ENCODE assay signal across 21 mouse cellular contexts in the genomic region with DNA sequence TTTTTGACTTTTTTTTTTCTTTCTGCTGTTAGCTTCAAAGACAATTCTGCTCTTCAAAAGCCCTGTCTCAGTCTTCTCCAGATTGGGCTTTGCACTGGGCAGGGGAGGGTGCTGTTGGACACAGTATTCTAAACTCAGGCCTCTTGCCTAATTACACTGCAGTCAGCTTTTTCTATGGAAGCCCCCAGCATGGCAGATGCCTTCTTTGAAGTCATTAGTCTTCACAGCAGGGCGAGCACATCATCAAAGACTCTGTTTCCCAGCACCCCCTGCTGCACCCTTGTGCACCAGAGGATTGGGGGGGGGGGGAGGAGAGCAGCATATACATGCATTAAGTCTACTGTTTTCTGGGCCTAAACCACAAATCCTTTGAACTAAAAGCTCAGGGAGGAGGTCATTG.
DNase-seq lines count a peak whose midpoint lies in the region; ATAC-seq and TF ChIP-seq lines count a peak whose summit lies in the region.
"Had no signal": no experiment of that assay in that cellular context is flagged by ENCODE, and none has a peak within 500 bp of the region (broad histone marks: within the 10 kb centered on the region; RNA-seq: fewer than 3 reads in every experiment).

No protein-coding gene starts in this region.

- H3K4me1 ChIP-seq in forebrain, embryonic 11.5 days (replicated peaks; ENCODE audit: control insufficient read depth, insufficient read depth, low read length) = no peaks in the 10 kb centered on the region; the same call in 1 of the 2 replicates
- H3K4me1 ChIP-seq in forebrain, postnatal 0 days (ENCODE audit: insufficient read depth) = no peaks in the 10 kb centered on the region
- H3K4me1 ChIP-seq in forebrain, embryonic 12.5 days = peaks cover 11% of the 10 kb centered on the region
- H3K4me1 ChIP-seq in hindbrain, postnatal 0 days (ENCODE audit: insufficient read depth, low read length) = no peaks in the 10 kb centered on the region
- H3K4me1 ChIP-seq in midbrain, postnatal 0 days (ENCODE audit: insufficient read depth, low read length) = no peaks in the 10 kb centered on the region
- H3K4me1 ChIP-seq in heart, embryonic 10.5 days = no peaks in the 10 kb centered on the region
- H3K4me1 ChIP-seq: embryonic facial prominence, embryonic 15.5 days; heart, embryonic 15.5 days; limb, embryonic 10.5 days had no signal

- 0% methylated on average over 1 of the region's 1 CpGs for WGBS in forebrain, embryonic 11.5 days
- 23% methylated on average over 1 of the region's 1 CpGs for WGBS in forebrain, postnatal 0 days
- WGBS in forebrain, embryonic 12.5 days = 5% methylated on average over 1 of the region's 1 CpGs
- WGBS in hindbrain, postnatal 0 days = 9% methylated on average over 1 of the region's 1 CpGs
- 13% methylated on average over 1 of the region's 1 CpGs for WGBS in midbrain, postnatal 0 days
- WGBS in heart, embryonic 10.5 days = 38% methylated on average over 1 of the region's 1 CpGs

- DNase-seq in forebrain, embryonic 11.5 days (ENCODE audit: low spot score) = peak; percentile 51
- DNase-seq in forebrain, postnatal 0 days = no peak
- peak; percentile 32 for DNase-seq in hindbrain, postnatal 0 days (ENCODE audit: low spot score)
- DNase-seq in midbrain, postnatal 0 days (ENCODE audit: low spot score) = no peak
- DNase-seq in frontal cortex, postnatal 25 days (ENCODE audit: low spot score in 2 of 2) = no peak
- no peak for DNase-seq in heart, embryonic 10.5 days (ENCODE audit: low spot score)
- no peak for DNase-seq in ovary, postnatal 10 days (ENCODE audit: low spot score)
- DNase-seq: adrenal gland, adult 8-10 months; cerebellum, adult 11 months; gastrocnemius, postnatal 10 days; heart, adult 18-20 months; kidney, adult 8-10 months; kidney, postnatal 4 days; lung, adult 2 months; lung, postnatal 4 days; right cerebral cortex, adult 18-20 months had no signal

- no peaks in the 10 kb centered on the region for H3K27me3 ChIP-seq in forebrain, embryonic 11.5 days (ENCODE audit: control insufficient read depth, insufficient read depth, low read length)
- no peaks in the 10 kb centered on the region for H3K27me3 ChIP-seq in forebrain, postnatal 0 days (ENCODE audit: insufficient read depth, low read length)
- no peaks in the 10 kb centered on the region for H3K27me3 ChIP-seq in forebrain, embryonic 12.5 days
- H3K27me3 ChIP-seq in hindbrain, postnatal 0 days (ENCODE audit: insufficient read depth, low read length) = no peaks in the 10 kb centered on the region
- no peaks in the 10 kb centered on the region for H3K27me3 ChIP-seq in midbrain, postnatal 0 days (ENCODE audit: insufficient read depth, low read length)
- no peaks in the 10 kb centered on the region for H3K27me3 ChIP-seq in heart, embryonic 10.5 days (ENCODE audit: insufficient read depth, poor library complexity, severe bottlenecking)
- H3K27me3 ChIP-seq: embryonic facial prominence, embryonic 15.5 days; heart, embryonic 15.5 days had no signal

- no peaks in the 10 kb centered on the region; the same call in 1 of the 2 replicates for H3K36me3 ChIP-seq in forebrain, embryonic 11.5 days (ENCODE audit: control insufficient read depth, insufficient read depth, low read length)
- 0 out of 2 replicates have a peak, but pooled peaks cover 6% of the 10 kb centered on the region for H3K36me3 ChIP-seq in forebrain, postnatal 0 days (ENCODE audit: insufficient read depth)
- peaks cover 5% of the 10 kb centered on the region; the same call in 1 of the 2 replicates for H3K36me3 ChIP-seq in forebrain, embryonic 12.5 days (replicated peaks)
- no peaks in the 10 kb centered on the region for H3K36me3 ChIP-seq in hindbrain, postnatal 0 days (ENCODE audit: insufficient read depth, low read length)
- H3K36me3 ChIP-seq in midbrain, postnatal 0 days (ENCODE audit: insufficient read depth, low read length) = 0 out of 2 replicates have a peak, but pooled peaks cover 3% of the 10 kb centered on the region
- H3K36me3 ChIP-seq in heart, embryonic 10.5 days = no peaks in the 10 kb centered on the region
- H3K36me3 ChIP-seq: embryonic facial prominence, embryonic 15.5 days; heart, embryonic 15.5 days; limb, embryonic 10.5 days had no signal

- H3K4me3 ChIP-seq in forebrain, embryonic 11.5 days (ENCODE audit: low read depth, low read length) = no peak overlapping the region
- H3K4me3 ChIP-seq in forebrain, postnatal 0 days (ENCODE audit: low read depth, low read length) = no peak overlapping the region
- no peak overlapping the region for H3K4me3 ChIP-seq in forebrain, embryonic 12.5 days (replicated peaks)
- no peak overlapping the region for H3K4me3 ChIP-seq in hindbrain, postnatal 0 days (ENCODE audit: low read length)
- no peak overlapping the region for H3K4me3 ChIP-seq in midbrain, postnatal 0 days (ENCODE audit: low read depth, low read length)
- no peak overlapping the region for H3K4me3 ChIP-seq in heart, embryonic 10.5 days
- H3K4me3 ChIP-seq: embryonic facial prominence, embryonic 15.5 days; heart, embryonic 15.5 days; limb, embryonic 10.5 days had no signal

- no peak overlapping the region for H3K4me2 ChIP-seq in forebrain, embryonic 11.5 days (ENCODE audit: low read depth, low read length, severe bottlenecking)
- H3K4me2 ChIP-seq in forebrain, postnatal 0 days (ENCODE audit: low read depth) = no peak overlapping the region
- no peak overlapping the region for H3K4me2 ChIP-seq in forebrain, embryonic 12.5 days
- H3K4me2 ChIP-seq in hindbrain, postnatal 0 days (ENCODE audit: low read depth, low read length) = no peak overlapping the region
- H3K4me2 ChIP-seq in midbrain, postnatal 0 days (ENCODE audit: low read depth, low read length, poor library complexity, severe bottlenecking) = no peak overlapping the region
- H3K4me2 ChIP-seq: embryonic facial prominence, embryonic 15.5 days; heart, embryonic 15.5 days; liver, embryonic 11.5 days had no signal

- H3K9ac ChIP-seq in forebrain, embryonic 11.5 days (ENCODE audit: low read length) = no peak overlapping the region
- H3K9ac ChIP-seq in forebrain, postnatal 0 days = no peak overlapping the region
- no peak overlapping the region for H3K9ac ChIP-seq in forebrain, embryonic 12.5 days
- H3K9ac ChIP-seq in hindbrain, postnatal 0 days (replicated peaks; ENCODE audit: low read length) = no peak overlapping the region
- no peak overlapping the region for H3K9ac ChIP-seq in midbrain, postnatal 0 days (replicated peaks; ENCODE audit: low read length, poor library complexity, severe bottlenecking)
- H3K9ac ChIP-seq: embryonic facial prominence, embryonic 15.5 days; heart, embryonic 15.5 days had no signal

- ATAC-seq in forebrain, embryonic 11.5 days (replicated peaks; ENCODE audit: low FRiP score) = peak; percentile 83
- no peak for ATAC-seq in forebrain, postnatal 0 days
- peak; percentile 70; the same call in 1 of the 2 replicates for ATAC-seq in forebrain, embryonic 12.5 days (ENCODE audit: low FRiP score)
- ATAC-seq in hindbrain, postnatal 0 days = no peak
- ATAC-seq in midbrain, postnatal 0 days (ENCODE audit: low FRiP score) = peak; percentile 52; the same call in 1 of the 2 replicates

- 0 out of 2 replicates have a peak overlapping the region, but pooled peaks have one; percentile 50 for H3K27ac ChIP-seq in forebrain, embryonic 11.5 days (ENCODE audit: low read depth, low read length)
- no peak overlapping the region for H3K27ac ChIP-seq in forebrain, postnatal 0 days (ENCODE audit: low read depth, low read length)
- no peak overlapping the region for H3K27ac ChIP-seq in forebrain, embryonic 12.5 days
- H3K27ac ChIP-seq in hindbrain, postnatal 0 days = no peak overlapping the region
- H3K27ac ChIP-seq in midbrain, postnatal 0 days (ENCODE audit: low read depth, low read length) = no peak overlapping the region
- no peak overlapping the region for H3K27ac ChIP-seq in heart, embryonic 10.5 days
- H3K27ac ChIP-seq: embryonic facial prominence, embryonic 15.5 days; heart, embryonic 15.5 days; limb, embryonic 10.5 days had no signal

- no peaks in the 10 kb centered on the region for H3K9me3 ChIP-seq in forebrain, embryonic 11.5 days (ENCODE audit: control insufficient read depth, low read length)
- H3K9me3 ChIP-seq in forebrain, postnatal 0 days (ENCODE audit: low read length) = no peaks in the 10 kb centered on the region
- no peaks in the 10 kb centered on the region for H3K9me3 ChIP-seq in forebrain, embryonic 12.5 days
- H3K9me3 ChIP-seq in hindbrain, postnatal 0 days (ENCODE audit: low read length) = no peaks in the 10 kb centered on the region
- H3K9me3 ChIP-seq in midbrain, postnatal 0 days (ENCODE audit: low read length) = no peaks in the 10 kb centered on the region
- no peaks in the 10 kb centered on the region for H3K9me3 ChIP-seq in heart, embryonic 10.5 days
- H3K9me3 ChIP-seq: embryonic facial prominence, embryonic 15.5 days; heart, embryonic 15.5 days; limb, embryonic 10.5 days had no signal

- TF ChIP-seq CTCF in forebrain, postnatal 0 days (IDR thresholded peaks at IDR 0.05; ENCODE audit: low read depth) = no peak
- TF ChIP-seq CTCF in hindbrain, postnatal 0 days (IDR thresholded peaks at IDR 0.05; ENCODE audit: low read depth) = no peak
- TF ChIP-seq CTCF in midbrain, postnatal 0 days (IDR thresholded peaks at IDR 0.05) = no peak

Comparison
In these comparisons a context has a peak if more than half of its experiments do, and no peak if none do; other contexts are left out.
1. ATAC-seq: peak in forebrain, embryonic 11.5 days (single experiment), forebrain, embryonic 12.5 days (single experiment) and midbrain, postnatal 0 days (single experiment); none in forebrain, postnatal 0 days (single experiment) and hindbrain, postnatal 0 days (single experiment).
2. DNase-seq: peak in forebrain, embryonic 11.5 days (single experiment) and hindbrain, postnatal 0 days (single experiment); none in forebrain, postnatal 0 days (single experiment), midbrain, postnatal 0 days (single experiment), frontal cortex, postnatal 25 days (0 of 2), heart, embryonic 10.5 days (single experiment) and ovary, postnatal 10 days (single experiment).